Mouse (Mus musculus) small intestine, adult 2 months (tissue): ENCODE data around the gene Ang2. TPM values are rescaled to one million over a fixed set of nuclear protein-coding genes. Genes with fewer than 3 reads are reported as not detected.
"Not testable (repeated sequence)": the region's sequence is repeated elsewhere in the genome, so short reads cannot be mapped to it uniquely, and the experiment has no call there.

Source experiments
- H3K27ac ChIP-seq: fragments of 200-500 bp; 2 replicates; pipeline ENCODE4 v1.5.1; 2012; ENCODE audit warnings: low read depth, low read length, control low read depth, inconsistent platforms; ENCODE audit not compliant: insufficient read depth
- H3K27me3 ChIP-seq: fragments of 200-500 bp; 2 replicates; pipeline ENCODE4 v1.6.1; 2012; ENCODE audit warnings: mild to moderate bottlenecking, moderate library complexity, low read length, inconsistent platforms; ENCODE audit not compliant: control insufficient read depth, insufficient read depth
- H3K36me3 ChIP-seq: fragments of 200-500 bp; 2 replicates; pipeline ENCODE4 v1.6.1; 2012; ENCODE audit warnings: mild to moderate bottlenecking, low read length, control low read depth, inconsistent platforms; ENCODE audit not compliant: control insufficient read depth, insufficient read depth
- H3K4me1 ChIP-seq: fragments of 200-500 bp; 2 replicates; pipeline ENCODE4 v1.6.1; 2012; ENCODE audit warnings: low read length, inconsistent platforms, mixed read lengths; ENCODE audit not compliant: control insufficient read depth, insufficient read depth, insufficient read length
- H3K4me3 ChIP-seq: fragments of 200-500 bp; 2 replicates; pipeline ENCODE4 v1.5.1; 2012; ENCODE audit warnings: low read depth, mild to moderate bottlenecking, control low read depth, inconsistent platforms, low read length, moderate library complexity
- CTCF ChIP-seq: fragments of 200-500 bp; IDR thresholded peaks from 2 replicates; pipeline ENCODE4 v1.5.1; 2012; ENCODE audit warnings: low read depth, mild to moderate bottlenecking, control low read depth, inconsistent platforms, low read length, moderate library complexity, mixed read lengths; ENCODE audit not compliant: insufficient replicate concordance, insufficient read length; ENCODE audit errors: extremely low read depth
- POLR2A ChIP-seq: fragments of 200-500 bp; IDR thresholded peaks from 2 replicates; pipeline ENCODE4 v1.6.1; 2012; ENCODE audit warnings: low read depth, mild to moderate bottlenecking, control low read depth, inconsistent platforms, low read length, moderate library complexity
- WGBS: fragments of 180-500 bp; shearing (Covaris S2); methylation state at CpG from one replicate; pipeline ENCODE4 v1.1.7; 2018; 5-methylcytosine and 5-hydroxymethylcytosine counted together
- polyA plus RNA-seq: library from polyadenylated mRNA; depleted of rRNA; stranded (reverse); fragments of >200 nt; gene quantifications from 2 replicates; pipeline ENCODE4 v1.2.3, GENCODE M21; 2012; rRNA removed

Gene Ang2
- not detected in 2 replicates for polyA plus RNA-seq

- H3K27me3 ChIP-seq: no peaks in the 10 kb centered on the region
- H3K4me1 ChIP-seq: no peaks in the 10 kb centered on the region
- WGBS: 71% methylated on average over 5 of the region's 5 CpGs
- no peak for TF ChIP-seq POLR2A
- no peak for TF ChIP-seq CTCF
- no peak within 1 kb of the TSS for H3K4me3 ChIP-seq
- H3K27ac ChIP-seq: no peak within 1 kb of the TSS
- H3K36me3 ChIP-seq: no peaks in the 10 kb centered on the region
Observed at GRCm38 (mm10) chr14:51199098-51200023, at the start of gene Ang2. Ang2 (minus strand) TSS chr14:51199148.

GRCm38 (mm10) chr14:51247736-51248135, 48.8 kb upstream of the Ang2 start:
- no peak overlapping the region for H3K4me3 ChIP-seq
- TF ChIP-seq POLR2A (no peak), CTCF (no peak)
- H3K27ac ChIP-seq: no peak overlapping the region
- WGBS: 89% methylated on average over 1 of the region's 1 CpGs
- H3K27me3 ChIP-seq: no peaks in the 10 kb centered on the region
- H3K4me1 ChIP-seq: no peaks in the 10 kb centered on the region
- no peaks in the 10 kb centered on the region for H3K36me3 ChIP-seq

GRCm38 (mm10) chr14:51240899-51241298, 42.0 kb upstream of the Ang2 start:
- TF ChIP-seq POLR2A (no peak), CTCF (peak; percentile 47; the same call in 1 of the 2 replicates)
- Histone ChIP-seq H3K27ac (no peak overlapping the region), H3K27me3 (no peaks in the 10 kb centered on the region), H3K4me1 (no peaks in the 10 kb centered on the region), H3K4me3 (no peak overlapping the region), H3K36me3 (no peaks in the 10 kb centered on the region)

GRCm38 (mm10) chr14:51237488-51237887, 38.5 kb upstream of the Ang2 start:
- not testable (repeated sequence) for H3K36me3 ChIP-seq, H3K4me3 ChIP-seq, H3K27me3 ChIP-seq, H3K4me1 ChIP-seq, H3K27ac ChIP-seq
- WGBS: 67% methylated on average over 1 of the region's 1 CpGs

GRCm38 (mm10) chr14:51229657-51230056, 30.7 kb upstream of the Ang2 start:
- WGBS: 58% methylated on average over 4 of the region's 4 CpGs
- H3K4me3 ChIP-seq, H3K27ac ChIP-seq, H3K4me1 ChIP-seq, H3K27me3 ChIP-seq, H3K36me3 ChIP-seq: not testable (repeated sequence)

- not testable (repeated sequence) for H3K4me1 ChIP-seq, H3K27me3 ChIP-seq, H3K4me3 ChIP-seq, H3K36me3 ChIP-seq, H3K27ac ChIP-seq
- 65% methylated on average over 3 of the region's 3 CpGs for WGBS
Observed at GRCm38 (mm10) chr14:51220075-51220474, 21.1 kb upstream of the Ang2 start.

GRCm38 (mm10) chr14:51203115-51203514, 4.2 kb upstream of the Ang2 start, which contains the start of gene Ear14:
Ear14 (plus strand) TSS chr14:51203391.
- H3K4me1 ChIP-seq: no peaks in the 10 kb centered on the region
- H3K4me3 ChIP-seq: no peak within 1 kb of the TSS
- TF ChIP-seq CTCF (no peak), POLR2A (no peak)
- H3K36me3 ChIP-seq: no peaks in the 10 kb centered on the region
- H3K27ac ChIP-seq: no peak within 1 kb of the TSS
- 86% methylated on average over 2 of the region's 2 CpGs for WGBS
- H3K27me3 ChIP-seq: no peaks in the 10 kb centered on the region

GRCm38 (mm10) chr14:51200466-51200865, 1.5 kb upstream of the Ang2 start:
- Histone ChIP-seq H3K4me3 (no peak overlapping the region), H3K4me1 (no peaks in the 10 kb centered on the region), H3K27ac (no peak overlapping the region), H3K36me3 (no peaks in the 10 kb centered on the region), H3K27me3 (no peaks in the 10 kb centered on the region)
- WGBS: 91% methylated on average over 2 of the region's 2 CpGs
- no peak for TF ChIP-seq CTCF
- no peak for TF ChIP-seq POLR2A
